Mouse (Mus musculus) ES-Bruce4 (cell line): ENCODE measurements around the gene Arhgap8. TPM values are rescaled to one million over a fixed set of nuclear protein-coding genes. Genes with fewer than 3 reads are reported as not detected.
"Not testable (repeated sequence)": the region's sequence is repeated elsewhere in the genome, so short reads cannot be mapped to it uniquely, and the experiment has no call there.

Experiments
- H3K27ac ChIP-seq: 2 replicates; pipeline ENCODE4 v1.5.1; 2012; ENCODE audit warnings: low read length, inconsistent platforms; ENCODE audit not compliant: insufficient read depth
- H3K27me3 ChIP-seq: 2 replicates; pipeline ENCODE4 v1.6.1; 2012; ENCODE audit warnings: mild to moderate bottlenecking, low read length, inconsistent platforms; ENCODE audit not compliant: control insufficient read depth, poor library complexity, insufficient read depth, severe bottlenecking
- H3K36me3 ChIP-seq: 2 replicates; pipeline ENCODE4 v1.6.1; 2012; ENCODE audit warnings: inconsistent platforms, mild to moderate bottlenecking, low read length, moderate library complexity; ENCODE audit not compliant: control insufficient read depth, poor library complexity, insufficient read depth, severe bottlenecking
- H3K4me1 ChIP-seq: one replicate; pipeline ENCODE4 v1.8.1; 2011; ENCODE audit warnings: low read length; ENCODE audit not compliant: control insufficient read depth, insufficient read depth
- H3K4me3 ChIP-seq: 2 replicates; pipeline ENCODE4 v1.5.1; 2011; ENCODE audit warnings: low read depth, mild to moderate bottlenecking, low read length
- H3K9ac ChIP-seq: 2 replicates; pipeline ENCODE4 v1.6.1; 2012; ENCODE audit warnings: low read depth, mild to moderate bottlenecking, inconsistent platforms; ENCODE audit not compliant: poor library complexity, severe bottlenecking
- H3K9me3 ChIP-seq: replicated peaks from 2 replicates; pipeline ENCODE4 v1.6.1; 2012; ENCODE audit warnings: mild to moderate bottlenecking, low read length, inconsistent platforms; ENCODE audit not compliant: control insufficient read depth, poor library complexity, insufficient read depth, severe bottlenecking
- CTCF ChIP-seq: IDR thresholded peaks from one replicate; pipeline ENCODE4 v1.8.1; 2011; ENCODE audit warnings: low read depth, low read length
- EP300 ChIP-seq: IDR thresholded peaks from 2 replicates; pipeline ENCODE4 v1.6.1; 2011; ENCODE audit warnings: low read depth, low read length; ENCODE audit not compliant: insufficient read depth
- POLR2A ChIP-seq: IDR thresholded peaks from one replicate; pipeline ENCODE4 v1.8.1; 2011; ENCODE audit warnings: low read length; ENCODE audit not compliant: insufficient read depth
- polyA plus RNA-seq: library from polyadenylated mRNA; stranded (reverse); fragments of >200 nt; gene quantifications from 2 replicates; pipeline ENCODE4 v1.2.4, GENCODE M21; 2011; ENCODE audit warnings: low read depth; ENCODE audit not compliant: missing spikeins, insufficient read depth, insufficient read length

Gene Arhgap8
- polyA plus RNA-seq, 1 experiment = 41.1 TPM

DNA sequence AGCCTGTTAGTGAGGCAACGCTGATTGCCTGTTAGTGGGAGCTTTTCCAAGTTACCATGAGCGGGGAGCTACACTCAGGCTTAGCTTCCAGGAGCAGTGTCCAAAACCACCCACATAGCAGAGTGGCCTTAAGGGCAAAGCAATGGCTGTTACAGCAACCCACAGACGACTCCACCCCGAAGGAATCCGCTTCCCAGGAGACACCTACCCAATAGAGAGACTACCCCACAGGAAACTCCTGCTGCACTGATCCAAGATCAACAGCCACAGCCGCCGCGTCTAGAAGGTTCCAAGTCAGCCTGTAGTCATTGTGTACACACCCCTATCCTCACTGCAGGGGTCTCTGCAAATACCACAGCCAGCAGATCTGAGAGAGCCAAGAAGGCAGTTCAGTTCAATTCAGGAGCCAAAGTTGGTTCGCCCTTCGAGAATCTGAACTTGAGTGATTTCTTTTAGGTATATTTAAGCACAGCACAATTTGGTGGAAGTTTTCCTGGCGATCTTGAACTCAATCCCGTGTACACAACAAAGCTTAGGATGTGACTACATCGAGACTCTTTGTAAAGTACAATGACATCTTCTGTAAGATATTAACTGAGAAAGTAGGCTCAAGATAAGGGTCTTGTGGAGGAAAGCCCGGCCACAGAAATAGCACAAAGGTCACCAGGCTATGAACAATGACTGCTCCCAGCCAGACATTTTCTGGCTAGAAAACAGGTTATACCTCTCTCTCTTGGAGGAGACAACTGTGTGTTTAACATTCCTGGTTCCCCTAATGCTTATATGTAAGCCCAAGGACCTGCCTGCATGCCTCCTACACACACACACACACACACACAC lies 7.1 kb upstream of the Arhgap8 start:
- Histone ChIP-seq H3K9me3 (no peaks in the 10 kb centered on the region), H3K27me3 (no peaks in the 10 kb centered on the region), H3K9ac (no peak overlapping the region), H3K36me3 (no peaks in the 10 kb centered on the region), H3K4me1 (peaks cover 5% of the 10 kb centered on the region), H3K4me3 (no peak overlapping the region), H3K27ac (no peak overlapping the region)
- TF ChIP-seq POLR2A = no peak
- TF ChIP-seq EP300 = no peak

DNA sequence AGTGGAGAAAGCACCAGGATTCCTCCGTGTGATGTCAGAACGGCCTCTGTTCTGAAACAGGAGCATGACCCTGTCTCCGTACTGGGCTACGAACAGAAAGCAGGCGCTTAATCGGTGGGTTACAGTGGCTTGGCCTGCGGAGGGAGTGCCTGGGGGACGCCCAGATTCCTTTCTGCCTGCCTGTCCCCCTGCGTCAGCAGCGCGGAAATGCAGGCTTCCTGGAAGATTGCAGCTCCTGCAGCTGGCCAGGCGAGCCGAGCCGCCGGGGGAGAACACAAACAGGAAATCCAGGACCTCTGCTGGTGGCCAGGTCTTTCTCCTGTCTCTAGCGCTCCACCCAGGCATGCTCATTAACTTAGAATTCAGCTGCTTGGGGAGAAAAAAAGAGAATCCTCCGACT lies 5.1 kb upstream of the Arhgap8 start:
- Histone ChIP-seq H3K4me1 (peaks cover 5% of the 10 kb centered on the region), H3K27me3 (no peaks in the 10 kb centered on the region), H3K27ac (peak overlapping the region; percentile 84), H3K4me3 (peak overlapping the region; percentile 4; the same call in 1 of the 2 replicates), H3K9ac (peak overlapping the region; percentile 6; the same call in 1 of the 2 replicates), H3K9me3 (no peaks in the 10 kb centered on the region), H3K36me3 (no peaks in the 10 kb centered on the region)
- TF ChIP-seq EP300 (peak; percentile 77; the same call in 1 of the 2 replicates), CTCF (no peak), POLR2A (no peak)

DNA sequence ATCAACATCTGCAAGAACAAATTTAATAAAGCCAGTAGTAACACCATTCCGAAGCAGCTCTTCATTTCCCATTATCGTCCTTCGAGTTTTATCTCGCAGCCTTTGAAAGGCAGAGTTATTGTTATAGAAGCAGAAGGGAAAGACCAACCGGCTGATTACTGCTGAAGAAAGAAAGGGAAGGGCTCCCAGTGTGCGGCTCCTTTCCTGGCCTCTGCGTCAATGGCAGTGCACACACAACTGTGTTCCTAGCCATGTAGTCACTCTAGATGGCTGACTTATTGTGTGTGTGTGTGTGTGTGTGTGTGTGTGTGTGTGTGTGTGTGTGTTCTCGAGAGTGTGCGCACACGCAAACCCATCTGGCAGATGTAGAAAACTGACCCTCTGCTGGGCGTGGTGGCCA lies 4.7 kb upstream of the Arhgap8 start:
- no peak for TF ChIP-seq EP300
- no peak for TF ChIP-seq POLR2A
- no peak for TF ChIP-seq CTCF
- Histone ChIP-seq H3K36me3 (no peaks in the 10 kb centered on the region), H3K27ac (peak overlapping the region; percentile 84), H3K4me1 (peaks cover 5% of the 10 kb centered on the region), H3K9me3 (no peaks in the 10 kb centered on the region), H3K9ac (peak overlapping the region; percentile 6; the same call in 1 of the 2 replicates), H3K27me3 (no peaks in the 10 kb centered on the region), H3K4me3 (0 out of 2 replicates have a peak overlapping the region, but pooled peaks have one; percentile 13)

DNA sequence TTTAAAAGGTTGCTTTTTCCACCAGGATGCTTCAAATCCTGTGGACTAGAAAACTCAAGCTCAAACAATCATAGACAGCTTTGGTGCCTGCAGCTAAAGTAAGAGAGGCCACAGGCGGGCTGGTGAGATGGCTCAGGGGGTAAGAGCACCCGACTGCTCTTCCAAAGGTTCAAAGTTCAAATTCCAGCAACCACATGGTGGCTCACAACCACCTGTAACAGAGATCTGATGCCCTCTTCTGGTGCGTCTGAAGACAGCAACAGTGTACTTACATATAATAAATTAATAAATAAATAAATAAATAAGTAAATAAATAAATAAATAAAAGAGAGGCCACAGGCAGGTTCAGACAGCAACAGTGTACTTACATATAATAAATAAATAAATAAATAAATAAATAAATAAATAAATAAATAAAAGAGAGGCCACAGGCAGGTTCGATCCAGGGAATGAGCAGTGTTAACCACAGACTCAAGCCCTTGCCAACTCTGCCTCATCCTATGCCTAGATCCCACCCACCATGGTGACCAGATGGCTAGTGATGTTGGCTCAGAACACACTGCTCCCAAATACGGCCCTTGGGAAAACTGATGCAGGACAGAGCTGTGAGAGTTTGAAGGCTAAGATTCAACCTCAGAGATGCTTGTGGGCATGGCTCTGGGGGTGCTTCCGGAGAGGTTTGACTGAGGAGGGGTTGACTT lies 2.1 kb upstream of the Arhgap8 start:
- not testable (repeated sequence) for H3K36me3 ChIP-seq, H3K27ac ChIP-seq, H3K4me3 ChIP-seq, H3K4me1 ChIP-seq, H3K9ac ChIP-seq, H3K27me3 ChIP-seq, H3K9me3 ChIP-seq

DNA sequence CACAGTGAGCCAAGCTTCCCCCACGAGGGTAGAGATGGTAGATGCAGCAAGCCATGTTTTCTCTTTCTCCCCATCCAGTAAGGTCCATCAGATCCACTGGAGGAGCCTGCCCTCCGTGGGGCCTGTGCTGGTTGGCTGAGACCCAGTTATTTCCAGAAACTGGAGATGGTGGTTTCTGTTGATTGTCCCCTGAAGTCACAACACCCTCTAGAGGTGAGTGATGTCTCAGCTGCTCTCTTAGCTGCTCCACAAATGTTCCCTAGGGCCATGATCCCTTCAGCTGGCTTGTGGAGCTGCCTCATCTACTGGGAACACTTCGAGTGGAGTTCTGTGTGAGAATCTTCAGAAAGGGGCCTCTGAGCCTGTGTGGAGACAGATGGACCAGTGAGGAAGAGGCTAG lies 1.1 kb upstream of the Arhgap8 start:
- Histone ChIP-seq H3K9ac (no peak overlapping the region), H3K4me1 (peaks cover 6% of the 10 kb centered on the region), H3K27ac (no peak overlapping the region), H3K27me3 (no peaks in the 10 kb centered on the region), H3K36me3 (no peaks in the 10 kb centered on the region), H3K4me3 (no peak overlapping the region), H3K9me3 (no peaks in the 10 kb centered on the region)
- TF ChIP-seq CTCF (peak; percentile 28), EP300 (no peak), POLR2A (no peak)
